Mouse (Mus musculus): Measurements from ENCODE around the gene Nynrin.

DNA sequence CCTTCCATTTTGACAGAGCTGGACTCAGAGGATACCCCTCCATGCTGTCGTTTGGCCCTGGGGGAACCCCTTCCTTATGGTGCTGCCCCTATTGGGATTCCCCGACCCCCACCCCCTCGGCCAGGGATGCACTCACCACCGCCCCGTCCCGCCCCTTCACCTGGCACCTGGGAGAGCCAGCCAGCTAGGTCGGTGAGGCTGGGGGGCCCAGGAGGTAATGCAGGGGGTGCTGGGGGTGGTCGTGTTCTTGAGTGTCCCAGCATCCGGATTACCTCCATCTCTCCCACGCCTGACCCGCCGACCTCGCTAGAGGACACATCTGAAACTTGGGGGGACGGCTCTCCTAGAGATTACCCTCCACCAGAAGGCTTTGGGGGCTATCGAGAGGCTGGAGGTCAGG lies 27.7 kb upstream of the Nynrin start:
- TF ChIP-seq CTCF (IDR thresholded peaks at IDR 0.05; ENCODE audit: extremely low read depth, insufficient read depth, insufficient read length, insufficient replicate concordance) (no peak), POLR2A (IDR thresholded peaks at IDR 0.05; ENCODE audit: low read depth, low read length) (no peak)

Data from spleen, adult 2 months (tissue).